Mouse (Mus musculus): ENCODE measurements around the gene Srgap3. TPM values are rescaled to one million over a fixed set of nuclear protein-coding genes. Genes with fewer than 3 reads are reported as not detected.

The Srgap3 gene
- polyA plus RNA-seq, 1 experiment = 4.6 TPM

DNA sequence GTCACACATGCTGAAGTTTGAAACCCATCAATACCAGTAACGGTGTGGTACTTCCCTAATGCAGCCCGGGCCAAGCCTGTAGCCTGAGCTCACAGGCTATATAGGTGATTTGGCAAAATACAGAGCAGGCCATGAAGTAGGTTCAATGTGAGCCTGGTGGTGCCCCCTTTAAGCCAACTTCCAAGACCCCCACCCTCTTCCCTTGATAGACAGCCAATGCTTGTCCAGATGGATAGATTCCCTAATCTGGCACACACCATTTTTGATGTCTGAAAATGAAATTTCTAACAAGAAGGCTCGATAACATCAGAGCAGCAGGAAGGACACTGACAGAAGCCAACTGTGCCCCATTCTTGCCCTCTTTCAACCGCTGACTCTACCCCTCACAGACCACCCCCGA, 47.8 kb downstream of the Srgap3 start:
- H3K79me2 ChIP-seq (ENCODE audit: control insufficient read depth, insufficient read depth) = no peaks in the 10 kb centered on the region
- no peaks in the 10 kb centered on the region for H3K27me3 ChIP-seq (ENCODE audit: control insufficient read depth, insufficient read depth, insufficient read length)
- TF ChIP-seq CTCF (IDR thresholded peaks at IDR 0.05; ENCODE audit: control insufficient read depth, insufficient read depth, insufficient read length) = no peak
- no peak for TF ChIP-seq MYOD1 (IDR thresholded peaks at IDR 0.05; ENCODE audit: control insufficient read depth, insufficient read length, low read depth)
- no peak for TF ChIP-seq FOSL1 (IDR thresholded peaks at IDR 0.05; ENCODE audit: insufficient read depth, low read length, poor library complexity, severe bottlenecking)
- TF ChIP-seq MAX (IDR thresholded peaks at IDR 0.05) = no peak
- TF ChIP-seq MYOG (IDR thresholded peaks at IDR 0.05; ENCODE audit: control insufficient read depth, extremely low read depth, insufficient read length) = no peak
- TF ChIP-seq USF1 (IDR thresholded peaks at IDR 0.05; ENCODE audit: low read depth) = no peak
- H3K36me3 ChIP-seq (ENCODE audit: control insufficient read depth, insufficient read depth) = no peaks in the 10 kb centered on the region
- H3K4me3 ChIP-seq (ENCODE audit: insufficient read depth, poor library complexity, severe bottlenecking) = no peak overlapping the region
- H3K79me3 ChIP-seq (ENCODE audit: low read depth) = no peaks in the 10 kb centered on the region
- H3ac ChIP-seq (ENCODE audit: control insufficient read depth, insufficient read length, low read depth) = no peak overlapping the region

DNA sequence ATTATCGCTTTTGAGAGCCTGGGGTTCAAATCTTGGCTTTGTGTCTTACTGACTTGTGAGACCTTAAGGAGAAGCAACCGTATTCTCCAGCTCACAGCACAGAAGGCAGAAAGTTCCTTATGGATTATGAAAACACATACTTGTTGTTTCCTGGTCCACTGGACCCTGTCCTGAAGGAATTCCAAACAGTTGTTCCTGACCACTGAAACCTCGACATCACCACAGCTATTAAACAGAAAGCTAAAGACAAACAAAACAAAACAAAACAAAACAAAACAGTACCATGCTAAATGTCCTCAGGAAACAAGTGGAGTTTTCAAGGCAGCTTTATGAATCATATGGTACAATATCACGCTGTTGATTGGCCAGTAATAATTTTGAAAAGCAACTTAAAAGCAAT, 48.6 kb downstream of the Srgap3 start:
- Histone ChIP-seq H3K79me2 (ENCODE audit: control insufficient read depth, insufficient read depth) (no peaks in the 10 kb centered on the region), H3K79me3 (ENCODE audit: low read depth) (no peaks in the 10 kb centered on the region), H3K36me3 (ENCODE audit: control insufficient read depth, insufficient read depth) (no peaks in the 10 kb centered on the region), H3K27me3 (ENCODE audit: control insufficient read depth, insufficient read depth, insufficient read length) (no peaks in the 10 kb centered on the region), H3ac (ENCODE audit: control insufficient read depth, insufficient read length, low read depth) (no peak overlapping the region), H3K4me3 (ENCODE audit: insufficient read depth, poor library complexity, severe bottlenecking) (no peak overlapping the region)
- TF ChIP-seq MYOG (IDR thresholded peaks at IDR 0.05; ENCODE audit: control insufficient read depth, extremely low read depth, insufficient read length) (no peak), MYOD1 (IDR thresholded peaks at IDR 0.05; ENCODE audit: control insufficient read depth, insufficient read length, low read depth) (no peak), CTCF (IDR thresholded peaks at IDR 0.05; ENCODE audit: control insufficient read depth, insufficient read depth, insufficient read length) (no peak), FOSL1 (IDR thresholded peaks at IDR 0.05; ENCODE audit: insufficient read depth, low read length, poor library complexity, severe bottlenecking) (no peak), USF1 (IDR thresholded peaks at IDR 0.05; ENCODE audit: low read depth) (no peak), CEBPB (IDR thresholded peaks at IDR 0.05; ENCODE audit: low read depth) (no peak), MAX (IDR thresholded peaks at IDR 0.05) (no peak)

DNA sequence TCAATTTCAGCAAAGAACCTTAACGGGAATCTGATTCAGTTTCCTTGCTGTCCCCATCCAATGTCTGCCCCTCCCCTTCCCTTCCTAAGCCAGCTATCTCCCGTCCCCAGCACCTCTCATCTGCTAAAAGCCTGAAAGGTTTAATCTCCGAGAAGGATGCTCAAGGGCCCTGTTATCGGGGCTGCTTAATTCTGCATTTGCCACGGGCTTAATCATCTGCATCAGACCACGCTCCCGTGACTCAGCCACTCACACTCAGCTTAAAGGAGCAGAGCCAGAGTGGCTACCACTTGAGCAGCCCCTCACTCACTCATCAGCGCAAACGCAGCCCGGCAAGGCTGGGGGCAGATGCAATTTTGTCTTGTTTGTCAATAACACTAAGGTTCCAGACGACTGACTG, 50.7 kb downstream of the Srgap3 start:
- Histone ChIP-seq H3K79me3 (ENCODE audit: low read depth) (no peaks in the 10 kb centered on the region), H3K27me3 (ENCODE audit: control insufficient read depth, insufficient read depth, insufficient read length) (no peaks in the 10 kb centered on the region), H3ac (ENCODE audit: control insufficient read depth, insufficient read length, low read depth) (no peak overlapping the region), H3K36me3 (ENCODE audit: control insufficient read depth, insufficient read depth) (no peaks in the 10 kb centered on the region), H3K4me3 (ENCODE audit: insufficient read depth, poor library complexity, severe bottlenecking) (no peak overlapping the region), H3K79me2 (ENCODE audit: control insufficient read depth, insufficient read depth) (no peaks in the 10 kb centered on the region)
- TF ChIP-seq FOSL1 (IDR thresholded peaks at IDR 0.05; ENCODE audit: insufficient read depth, low read length, poor library complexity, severe bottlenecking) (no peak), MYOG (IDR thresholded peaks at IDR 0.05; ENCODE audit: control insufficient read depth, extremely low read depth, insufficient read length) (no peak), USF1 (IDR thresholded peaks at IDR 0.05; ENCODE audit: low read depth) (no peak), CTCF (IDR thresholded peaks at IDR 0.05; ENCODE audit: control insufficient read depth, insufficient read depth, insufficient read length) (no peak), CEBPB (IDR thresholded peaks at IDR 0.05; ENCODE audit: low read depth) (no peak), MAX (IDR thresholded peaks at IDR 0.05) (no peak), MYOD1 (IDR thresholded peaks at IDR 0.05; ENCODE audit: control insufficient read depth, insufficient read length, low read depth) (no peak)

DNA sequence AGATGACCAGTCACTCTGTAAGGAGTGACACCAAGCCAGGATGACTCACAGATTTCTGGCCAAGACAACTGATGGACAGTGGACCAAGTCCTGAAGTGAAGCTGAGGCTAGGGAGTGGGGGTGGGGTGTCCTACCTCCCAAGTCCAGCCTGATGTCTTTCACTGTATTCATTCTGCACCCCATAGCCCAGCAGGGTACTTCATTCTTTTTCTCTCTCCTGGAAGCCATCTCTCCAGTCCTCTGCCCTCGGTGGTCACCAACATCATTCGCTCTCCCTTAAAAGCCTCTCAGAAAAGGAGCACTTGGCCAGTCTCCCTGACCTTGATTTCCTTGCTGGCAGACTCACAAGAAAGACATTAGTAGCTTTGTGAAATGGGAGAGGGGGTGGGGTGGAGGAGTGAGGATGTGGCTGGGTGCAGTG, 56.7 kb downstream of the Srgap3 start:
- TF ChIP-seq MYOD1 (IDR thresholded peaks at IDR 0.05; ENCODE audit: control insufficient read depth, insufficient read length, low read depth) (no peak), MAX (IDR thresholded peaks at IDR 0.05) (no peak), FOSL1 (IDR thresholded peaks at IDR 0.05; ENCODE audit: insufficient read depth, low read length, poor library complexity, severe bottlenecking) (no peak), CTCF (IDR thresholded peaks at IDR 0.05; ENCODE audit: control insufficient read depth, insufficient read depth, insufficient read length) (no peak), MYOG (IDR thresholded peaks at IDR 0.05; ENCODE audit: control insufficient read depth, extremely low read depth, insufficient read length) (no peak), USF1 (IDR thresholded peaks at IDR 0.05; ENCODE audit: low read depth) (no peak), CEBPB (IDR thresholded peaks at IDR 0.05; ENCODE audit: low read depth) (no peak)
- Histone ChIP-seq H3K27me3 (ENCODE audit: control insufficient read depth, insufficient read depth, insufficient read length) (no peaks in the 10 kb centered on the region), H3K79me2 (ENCODE audit: control insufficient read depth, insufficient read depth) (no peaks in the 10 kb centered on the region), H3K4me3 (ENCODE audit: insufficient read depth, poor library complexity, severe bottlenecking) (no peak overlapping the region), H3ac (ENCODE audit: control insufficient read depth, insufficient read length, low read depth) (no peak overlapping the region), H3K79me3 (ENCODE audit: low read depth) (no peaks in the 10 kb centered on the region), H3K36me3 (ENCODE audit: control insufficient read depth, insufficient read depth) (no peaks in the 10 kb centered on the region)

DNA sequence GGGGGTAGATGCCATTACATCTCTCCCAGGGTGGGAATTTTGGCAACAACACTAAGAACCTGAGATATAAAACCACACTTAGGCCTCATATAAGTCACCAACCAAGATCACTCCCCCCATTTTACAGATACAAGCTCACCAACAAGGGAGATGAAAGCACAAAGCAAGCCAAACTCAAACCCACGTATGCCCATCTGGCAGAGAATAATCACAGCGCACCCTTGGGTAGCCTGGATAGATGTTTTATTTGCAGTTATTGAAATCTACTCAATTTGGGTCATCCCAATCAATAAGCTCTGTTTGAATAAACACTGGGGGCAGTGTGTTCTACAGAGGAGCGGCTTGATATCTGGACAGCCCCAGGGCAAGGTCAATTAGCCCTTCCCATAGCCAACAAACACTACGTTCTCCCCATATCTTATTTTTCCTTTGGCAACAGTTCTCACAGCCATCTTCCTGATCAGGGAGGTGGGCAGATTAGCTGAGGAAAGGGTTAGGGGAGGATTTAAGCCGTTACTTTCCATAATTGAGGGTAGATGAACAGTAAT, 63.4 kb downstream of the Srgap3 start:
- Histone ChIP-seq H3K4me3 (ENCODE audit: insufficient read depth, poor library complexity, severe bottlenecking) (no peak overlapping the region), H3ac (ENCODE audit: control insufficient read depth, insufficient read length, low read depth) (no peak overlapping the region), H3K79me3 (ENCODE audit: low read depth) (no peaks in the 10 kb centered on the region), H3K27me3 (ENCODE audit: control insufficient read depth, insufficient read depth, insufficient read length) (no peaks in the 10 kb centered on the region), H3K36me3 (ENCODE audit: control insufficient read depth, insufficient read depth) (no peaks in the 10 kb centered on the region), H3K79me2 (ENCODE audit: control insufficient read depth, insufficient read depth) (no peaks in the 10 kb centered on the region)
- TF ChIP-seq CEBPB (IDR thresholded peaks at IDR 0.05; ENCODE audit: low read depth) = no peak
- TF ChIP-seq CTCF (IDR thresholded peaks at IDR 0.05; ENCODE audit: control insufficient read depth, insufficient read depth, insufficient read length) = no peak
- no peak for TF ChIP-seq MYOG (IDR thresholded peaks at IDR 0.05; ENCODE audit: control insufficient read depth, extremely low read depth, insufficient read length)
- TF ChIP-seq MYOD1 (IDR thresholded peaks at IDR 0.05; ENCODE audit: control insufficient read depth, insufficient read length, low read depth) = no peak
- TF ChIP-seq FOSL1 (IDR thresholded peaks at IDR 0.05; ENCODE audit: insufficient read depth, low read length, poor library complexity, severe bottlenecking) = no peak
- TF ChIP-seq USF1 (IDR thresholded peaks at IDR 0.05; ENCODE audit: low read depth) = no peak
- TF ChIP-seq MAX (IDR thresholded peaks at IDR 0.05) = no peak

Data from C2C12 (cell line).